Mouse (Mus musculus): ENCODE results near the gene A730015C16Rik.

- TF ChIP-seq CTCF (IDR thresholded peaks at IDR 0.05; ENCODE audit: low read depth, low read length) (no peak), POLR2A (IDR thresholded peaks at IDR 0.05; ENCODE audit: extremely low read depth, insufficient read depth, low read length) (no peak)
These were observed 18.4 kb upstream of the A730015C16Rik start for GRCm38 (mm10) chr4:108866806-108867205.
